Mouse (Mus musculus) ES-Bruce4 (cell line): Measurements from ENCODE around the gene Alg6. TPM values are rescaled to one million over a fixed set of nuclear protein-coding genes. Genes with fewer than 3 reads are reported as not detected.

ENCODE experiments used
- H3K27ac ChIP-seq: 2 replicates; pipeline ENCODE4 v1.5.1; 2012; ENCODE audit warnings: low read length, inconsistent platforms; ENCODE audit not compliant: insufficient read depth
- H3K27me3 ChIP-seq: 2 replicates; pipeline ENCODE4 v1.6.1; 2012; ENCODE audit warnings: mild to moderate bottlenecking, low read length, inconsistent platforms; ENCODE audit not compliant: control insufficient read depth, poor library complexity, insufficient read depth, severe bottlenecking
- H3K36me3 ChIP-seq: 2 replicates; pipeline ENCODE4 v1.6.1; 2012; ENCODE audit warnings: inconsistent platforms, mild to moderate bottlenecking, low read length, moderate library complexity; ENCODE audit not compliant: control insufficient read depth, poor library complexity, insufficient read depth, severe bottlenecking
- H3K4me1 ChIP-seq: one replicate; pipeline ENCODE4 v1.8.1; 2011; ENCODE audit warnings: low read length; ENCODE audit not compliant: control insufficient read depth, insufficient read depth
- H3K4me3 ChIP-seq: 2 replicates; pipeline ENCODE4 v1.5.1; 2011; ENCODE audit warnings: low read depth, mild to moderate bottlenecking, low read length
- H3K9ac ChIP-seq: 2 replicates; pipeline ENCODE4 v1.6.1; 2012; ENCODE audit warnings: low read depth, mild to moderate bottlenecking, inconsistent platforms; ENCODE audit not compliant: poor library complexity, severe bottlenecking
- H3K9me3 ChIP-seq: replicated peaks from 2 replicates; pipeline ENCODE4 v1.6.1; 2012; ENCODE audit warnings: mild to moderate bottlenecking, low read length, inconsistent platforms; ENCODE audit not compliant: control insufficient read depth, poor library complexity, insufficient read depth, severe bottlenecking
- CTCF ChIP-seq: IDR thresholded peaks from one replicate; pipeline ENCODE4 v1.8.1; 2011; ENCODE audit warnings: low read depth, low read length
- EP300 ChIP-seq: IDR thresholded peaks from 2 replicates; pipeline ENCODE4 v1.6.1; 2011; ENCODE audit warnings: low read depth, low read length; ENCODE audit not compliant: insufficient read depth
- POLR2A ChIP-seq: IDR thresholded peaks from one replicate; pipeline ENCODE4 v1.8.1; 2011; ENCODE audit warnings: low read length; ENCODE audit not compliant: insufficient read depth
- polyA plus RNA-seq: library from polyadenylated mRNA; stranded (reverse); fragments of >200 nt; gene quantifications from 2 replicates; pipeline ENCODE4 v1.2.4, GENCODE M21; 2011; ENCODE audit warnings: low read depth; ENCODE audit not compliant: missing spikeins, insufficient read depth, insufficient read length

Gene Alg6
- polyA plus RNA-seq, 1 experiment, result 49.5 TPM

DNA sequence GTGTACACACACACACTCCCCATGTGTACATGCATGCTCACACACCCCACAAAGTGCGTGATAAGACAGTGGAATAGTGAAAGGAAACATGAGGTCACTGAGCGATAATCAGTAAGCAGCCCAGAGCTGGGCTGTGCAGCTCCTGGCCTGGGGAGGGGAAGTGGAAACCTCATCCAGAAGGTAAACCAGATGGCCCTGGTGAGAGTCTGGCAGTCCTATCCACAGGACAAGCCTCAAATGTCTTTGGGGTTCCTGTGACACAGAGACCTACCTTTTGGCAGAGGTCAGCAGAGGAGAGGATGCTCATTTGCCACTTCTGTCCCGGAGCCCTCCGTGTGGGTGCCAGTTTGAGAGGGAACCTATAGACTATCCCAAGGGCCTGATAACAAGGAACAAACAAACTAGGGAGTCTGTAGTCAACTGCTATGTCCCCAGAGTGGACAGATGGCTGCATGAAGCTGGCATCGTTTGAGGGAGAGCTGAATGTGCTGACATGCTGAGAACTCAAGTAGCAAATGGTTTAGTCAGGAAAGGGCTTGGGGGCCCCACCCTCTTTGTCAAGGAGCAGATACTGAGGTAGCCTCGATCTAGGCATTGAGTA lies 2.8 kb upstream of the Alg6 start:
- H3K27me3 ChIP-seq, result no peaks in the 10 kb centered on the region
- TF ChIP-seq EP300 (no peak), POLR2A (no peak), CTCF (no peak)

DNA sequence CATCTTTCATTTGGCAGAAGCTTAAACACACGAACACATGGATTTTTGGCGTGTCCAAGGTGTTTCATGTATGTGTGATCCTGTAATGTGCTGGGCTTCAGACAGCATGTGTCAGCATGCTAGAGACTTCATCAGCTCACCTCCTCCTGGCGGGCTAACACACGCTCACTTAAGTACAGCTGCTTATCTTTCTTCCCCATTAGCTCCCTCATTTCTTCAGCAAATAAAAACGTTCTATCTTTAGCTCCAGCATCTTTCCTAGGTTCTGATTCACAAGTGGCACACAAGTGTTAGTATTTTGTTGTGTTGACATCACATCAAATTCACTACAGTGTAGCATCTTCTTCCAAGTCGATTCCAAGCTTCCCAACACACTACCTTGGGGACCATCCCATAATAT lies 1.5 kb upstream of the Alg6 start:
- H3K9me3 ChIP-seq, result no peaks in the 10 kb centered on the region

More for the DNA sequence above, 2.8 kb upstream of the Alg6 start:
- no peak overlapping the region for H3K4me3 ChIP-seq
- H3K9me3 ChIP-seq, result no peaks in the 10 kb centered on the region
- H3K27ac ChIP-seq, result no peak overlapping the region
- no peak overlapping the region for H3K9ac ChIP-seq
- no peaks in the 10 kb centered on the region for H3K36me3 ChIP-seq
- no peaks in the 10 kb centered on the region for H3K4me1 ChIP-seq

DNA sequence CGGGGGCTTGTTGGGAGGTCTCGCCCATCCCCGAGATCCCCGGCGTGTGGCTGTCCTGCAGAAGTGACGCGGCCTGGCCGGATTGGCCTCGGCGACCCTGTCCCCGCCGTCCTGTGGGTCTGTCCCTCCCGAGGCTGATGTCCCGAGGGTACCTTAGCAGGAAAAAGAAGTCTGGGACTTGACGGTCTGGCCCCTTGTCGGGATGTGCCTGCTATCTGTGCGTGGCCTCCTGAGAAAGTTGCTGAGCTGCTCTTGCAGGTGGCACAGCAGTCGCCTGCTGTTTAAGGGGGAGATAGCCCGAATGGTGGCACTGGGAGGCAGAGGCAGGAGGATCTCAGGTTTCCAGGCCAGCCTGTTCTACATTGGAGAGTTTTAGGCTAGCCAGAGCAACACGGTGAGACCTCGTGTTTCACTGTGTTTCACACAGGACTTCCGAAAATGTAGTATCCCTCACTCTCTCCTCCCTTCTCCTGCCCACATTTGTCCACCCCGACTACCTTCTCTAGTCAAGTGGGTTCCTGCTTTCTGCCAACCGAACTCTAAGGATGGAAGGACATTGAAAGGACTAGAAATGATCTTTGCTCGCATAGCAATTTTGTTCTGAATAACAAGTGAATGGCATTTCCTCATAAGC lies 436 bp downstream of the Alg6 start:
- Histone ChIP-seq H3K4me1 (no peaks in the 10 kb centered on the region), H3K27me3 (no peaks in the 10 kb centered on the region), H3K27ac (no peak overlapping the region), H3K9me3 (no peaks in the 10 kb centered on the region), H3K4me3 (peak overlapping the region; percentile 84), H3K9ac (peak overlapping the region; percentile 76), H3K36me3 (peaks cover 19% of the 10 kb centered on the region)
- TF ChIP-seq EP300 (no peak), POLR2A (no peak), CTCF (no peak)

More for the DNA sequence above, 1.5 kb upstream of the Alg6 start:
- H3K4me1 ChIP-seq, result no peaks in the 10 kb centered on the region
- TF ChIP-seq CTCF (no peak), EP300 (no peak), POLR2A (no peak)
- H3K9ac ChIP-seq, result no peak overlapping the region
- no peak overlapping the region for H3K4me3 ChIP-seq
- no peak overlapping the region for H3K27ac ChIP-seq
- H3K27me3 ChIP-seq, result no peaks in the 10 kb centered on the region
- peaks cover 4% of the 10 kb centered on the region; the same call in 1 of the 2 replicates for H3K36me3 ChIP-seq

DNA sequence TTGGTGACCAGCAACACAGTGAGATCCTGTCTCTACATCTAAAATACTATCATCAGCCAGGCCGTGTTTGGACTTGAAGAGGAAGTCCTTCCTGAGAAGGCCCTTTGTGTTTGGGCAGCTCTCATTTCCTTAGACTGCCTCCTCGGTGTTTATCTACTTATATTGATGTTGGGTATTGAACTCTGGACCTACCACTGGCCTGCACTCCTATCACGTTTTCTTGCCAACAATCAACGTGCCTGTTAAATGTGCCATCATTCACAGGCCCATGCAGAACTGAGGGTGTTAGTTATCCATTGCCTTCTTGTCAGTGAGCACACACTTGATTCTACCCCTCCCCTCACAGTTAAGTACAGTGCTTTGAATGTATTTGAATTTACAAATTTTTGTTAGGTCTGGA lies 2.4 kb downstream of the Alg6 start:
- Histone ChIP-seq H3K27ac (no peak overlapping the region), H3K4me1 (no peaks in the 10 kb centered on the region), H3K4me3 (no peak overlapping the region), H3K27me3 (no peaks in the 10 kb centered on the region), H3K9ac (no peak overlapping the region), H3K9me3 (no peaks in the 10 kb centered on the region), H3K36me3 (peaks cover 24% of the 10 kb centered on the region)
- TF ChIP-seq CTCF (no peak), EP300 (no peak)

DNA sequence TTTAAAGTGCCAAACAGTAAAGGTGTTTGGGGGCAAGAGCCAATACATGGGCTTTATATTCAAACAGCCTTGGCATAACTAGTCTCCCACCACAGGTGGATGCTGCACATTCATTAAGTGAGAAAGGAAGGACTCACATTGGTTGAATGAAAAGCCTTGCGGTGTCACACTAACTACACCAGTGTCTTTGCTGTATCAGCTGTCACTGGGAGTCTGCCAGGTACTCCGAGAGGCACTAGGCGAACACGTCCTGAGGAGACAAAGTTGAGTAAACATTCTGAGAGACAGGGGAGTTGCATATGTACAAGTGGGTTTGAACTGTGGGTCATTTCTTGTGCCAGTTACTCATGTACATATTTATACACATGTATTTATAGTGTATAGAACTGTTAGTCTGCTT lies 8.9 kb downstream of the Alg6 start:
- H3K9ac ChIP-seq, result no peak overlapping the region
- no peak overlapping the region for H3K27ac ChIP-seq
- TF ChIP-seq POLR2A, result no peak
- no peak for TF ChIP-seq CTCF
- TF ChIP-seq EP300, result no peak
- H3K9me3 ChIP-seq, result peaks cover 2% of the 10 kb centered on the region
- peaks cover 42% of the 10 kb centered on the region for H3K36me3 ChIP-seq
- H3K4me1 ChIP-seq, result no peaks in the 10 kb centered on the region
- no peak overlapping the region for H3K4me3 ChIP-seq
- H3K27me3 ChIP-seq, result no peaks in the 10 kb centered on the region

DNA sequence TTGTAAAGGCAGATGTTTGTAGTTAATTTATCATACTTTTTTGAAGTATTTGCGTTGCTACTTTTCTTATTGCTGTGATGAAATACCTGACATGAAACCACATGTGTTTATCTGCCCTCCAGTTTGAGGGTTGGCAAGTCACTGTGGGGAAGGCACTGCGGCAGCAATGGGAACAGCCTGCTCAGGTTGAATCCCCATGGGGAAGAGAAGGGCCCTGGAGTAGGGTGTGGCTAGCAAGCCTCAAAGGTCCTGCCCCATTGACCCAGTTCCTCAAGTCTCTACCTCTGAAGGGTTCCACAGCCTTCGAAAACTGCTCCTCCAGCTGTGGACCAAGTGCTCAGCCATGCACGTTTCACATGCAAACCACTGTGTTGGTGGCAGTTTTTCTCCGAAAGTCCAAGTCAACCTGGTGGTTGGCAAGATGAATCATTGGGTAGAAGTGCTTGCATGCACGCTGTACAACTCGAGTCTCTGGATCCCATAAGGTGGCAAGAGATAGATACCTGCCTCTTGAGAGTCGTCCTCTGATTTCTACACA lies 10.5 kb downstream of the Alg6 start:
- Histone ChIP-seq H3K27me3 (no peaks in the 10 kb centered on the region), H3K9ac (no peak overlapping the region), H3K36me3 (peaks cover 34% of the 10 kb centered on the region), H3K4me3 (no peak overlapping the region), H3K9me3 (peaks cover 12% of the 10 kb centered on the region), H3K4me1 (no peaks in the 10 kb centered on the region), H3K27ac (no peak overlapping the region)
- TF ChIP-seq CTCF, result no peak
- no peak for TF ChIP-seq POLR2A
- TF ChIP-seq EP300, result no peak
